Mouse (Mus musculus) G1E (cell line): ENCODE data around the gene Prss32. TPM values are rescaled to one million over a fixed set of nuclear protein-coding genes. Genes with fewer than 3 reads are reported as not detected.

Source experiments
- ATAC-seq: 2 replicates; pipeline ENCODE4 v1.8.0; 2016; ENCODE audit warnings: mild to moderate bottlenecking; ENCODE audit not compliant: insufficient number of reproducible peaks, poor library complexity, low FRiP score, severe bottlenecking; ENCODE audit errors: extremely low read depth
- DNase-seq: peaks from one replicate; pipeline ENCODE4 v3.0.0; 2012; ENCODE audit warnings: low spot score
- H3K27me3 ChIP-seq: 2 replicates; pipeline ENCODE4 v1.6.1; 2012; ENCODE audit warnings: mild to moderate bottlenecking, low read length, inconsistent platforms; ENCODE audit not compliant: insufficient read depth
- H3K36me3 ChIP-seq: replicated peaks from 2 replicates; pipeline ENCODE3; 2012; ENCODE audit warnings: mild to moderate bottlenecking, inconsistent platforms
- H3K4me1 ChIP-seq: 2 replicates; pipeline ENCODE4 v1.6.1; 2012; ENCODE audit warnings: low read depth, low read length, inconsistent platforms, mixed read lengths; ENCODE audit not compliant: insufficient read depth
- H3K4me3 ChIP-seq: 2 replicates; pipeline ENCODE4 v1.5.1; 2012; ENCODE audit warnings: low read depth, mild to moderate bottlenecking, inconsistent platforms, low read length, moderate library complexity, mixed read lengths
- H3K9me3 ChIP-seq: replicated peaks from 2 replicates; pipeline ENCODE4 v1.6.1; 2012; ENCODE audit warnings: inconsistent platforms
- CTCF ChIP-seq: IDR thresholded peaks from 2 replicates; pipeline ENCODE4 v1.5.1; 2012; ENCODE audit warnings: low read depth, low read length, inconsistent platforms, mixed read lengths
- GATA1 ChIP-seq: IDR thresholded peaks from 2 replicates; pipeline ENCODE4 v1.6.1; 2012; ENCODE audit warnings: borderline replicate concordance, low read length, inconsistent platforms, mixed read lengths
- GATA2 ChIP-seq: IDR thresholded peaks from 2 replicates; pipeline ENCODE4 v1.6.1; 2012; ENCODE audit warnings: low read depth, low read length, inconsistent platforms, borderline replicate concordance
- POLR2AphosphoS5 ChIP-seq: IDR thresholded peaks from 2 replicates; pipeline ENCODE4 v1.6.1; 2012; ENCODE audit warnings: low read depth, low read length, inconsistent platforms; ENCODE audit not compliant: insufficient replicate concordance
- TAL1 ChIP-seq: conservative IDR thresholded peaks from 2 replicates; pipeline ENCODE4 v1.6.1; 2012; ENCODE audit warnings: low read depth, low read length, inconsistent platforms, mixed read lengths
- polyA plus RNA-seq: library from polyadenylated mRNA; stranded (reverse); fragments of >175 nt; gene quantifications from 2 replicates; pipeline ENCODE4 v1.2.3, GENCODE M21; 2012
- total RNA-seq, 2 experiments: library from RNA; stranded (forward) in 1 of 2; stranded (reverse) in 1 of 2; fragments of 200-1000 nt in 1 of 2; fragments of >200 nt in 1 of 2; fragmentation: Nextera tagmentation in 1 of 2; gene quantifications; 2 replicates each; pipeline ENCODE4 v1.2.3; 2014 to 2017

Prss32 gene
- total and polyA plus RNA-seq, 3 experiments: 0.05 TPM; not detected in 2

- ATAC-seq: no peak
- Histone ChIP-seq H3K36me3 (no peaks in the 10 kb centered on the region), H3K9me3 (no peaks in the 10 kb centered on the region), H3K4me3 (no peak overlapping the region), H3K27me3 (peaks cover 11% of the 10 kb centered on the region), H3K4me1 (peaks cover 7% of the 10 kb centered on the region)
- TF ChIP-seq CTCF (peak; percentile 68; the same call in 1 of the 2 replicates), GATA1 (no peak)
- no peak for DNase-seq
These were observed 7.4 kb downstream of the Prss32 start for GRCm38 (mm10) chr17:23850853-23851749.

- Histone ChIP-seq H3K36me3 (no peaks in the 10 kb centered on the region), H3K4me3 (no peak overlapping the region), H3K4me1 (peaks cover 7% of the 10 kb centered on the region), H3K9me3 (no peaks in the 10 kb centered on the region), H3K27me3 (peaks cover 14% of the 10 kb centered on the region)
- ATAC-seq: peak; percentile 45
- peak; percentile 40 for DNase-seq
- TF ChIP-seq TAL1: no peak
- TF ChIP-seq CTCF: peak; percentile 57
These were observed 9.6 kb downstream of the Prss32 start for GRCm38 (mm10) chr17:23853292-23853691.

- peaks cover 7% of the 10 kb centered on the region for H3K4me1 ChIP-seq
- no peak for ATAC-seq
- DNase-seq: no peak
- H3K9me3 ChIP-seq: no peaks in the 10 kb centered on the region
- no peak overlapping the region for H3K4me3 ChIP-seq
- H3K36me3 ChIP-seq: no peaks in the 10 kb centered on the region
- TF ChIP-seq TAL1 (no peak), POLR2AphosphoS5 (no peak), GATA1 (no peak), GATA2 (no peak), CTCF (no peak)
- H3K27me3 ChIP-seq: peaks cover 17% of the 10 kb centered on the region
These were observed 10.6 kb downstream of the Prss32 start for GRCm38 (mm10) chr17:23854229-23854765.

- ATAC-seq: no peak
- Histone ChIP-seq H3K27me3 (peaks cover 33% of the 10 kb centered on the region), H3K9me3 (no peaks in the 10 kb centered on the region), H3K36me3 (no peaks in the 10 kb centered on the region), H3K4me3 (no peak overlapping the region), H3K4me1 (peaks cover 7% of the 10 kb centered on the region)
- DNase-seq: no peak
- TF ChIP-seq TAL1: no peak
- no peak for TF ChIP-seq GATA1
- TF ChIP-seq POLR2AphosphoS5: no peak
- TF ChIP-seq CTCF: no peak
- TF ChIP-seq GATA2: no peak
These were observed 13.5 kb downstream of the Prss32 start for GRCm38 (mm10) chr17:23857193-23857592.

GRCm38 (mm10) chr17:23857913-23858312 is 14.3 kb downstream of the Prss32 start:
- H3K36me3 ChIP-seq: no peaks in the 10 kb centered on the region
- peaks cover 35% of the 10 kb centered on the region for H3K27me3 ChIP-seq
- H3K9me3 ChIP-seq: no peaks in the 10 kb centered on the region
- ATAC-seq (no peak), DNase-seq (no peak)
- TF ChIP-seq GATA1: no peak
- no peak for TF ChIP-seq GATA2
- no peak for TF ChIP-seq CTCF
- TF ChIP-seq TAL1: no peak
- TF ChIP-seq POLR2AphosphoS5: no peak
- H3K4me3 ChIP-seq: no peak overlapping the region
- H3K4me1 ChIP-seq: peaks cover 7% of the 10 kb centered on the region

GRCm38 (mm10) chr17:23862926-23863325 is 19.3 kb downstream of the Prss32 start:
- no peak for ATAC-seq
- DNase-seq: no peak
- H3K4me3 ChIP-seq: no peak overlapping the region
- no peaks in the 10 kb centered on the region for H3K4me1 ChIP-seq
- TF ChIP-seq POLR2AphosphoS5 (no peak), CTCF (no peak), TAL1 (no peak), GATA1 (no peak), GATA2 (no peak)
- peaks cover 26% of the 10 kb centered on the region for H3K27me3 ChIP-seq
- no peaks in the 10 kb centered on the region for H3K36me3 ChIP-seq
- H3K9me3 ChIP-seq: 0 out of 2 replicates have a peak, but pooled peaks cover 2% of the 10 kb centered on the region
